In genomic region chr7:4899649-4900522, GRCm38 (mm10) we compare ENCODE assay signal across 9 mouse cellular contexts. TPM values are rescaled to one million over a fixed set of nuclear protein-coding genes. Genes with fewer than 3 reads are reported as not detected.
DNase-seq lines count a peak whose midpoint lies in the region; ATAC-seq and TF ChIP-seq lines count a peak whose summit lies in the region.
"Had no signal": no experiment of that assay in that cellular context is flagged by ENCODE, and none has a peak within 500 bp of the region (broad histone marks: within the 10 kb centered on the region; RNA-seq: fewer than 3 reads in every experiment).

No protein-coding gene starts in this region.

- 5% methylated on average over 19 of the region's 19 CpGs for WGBS in hindbrain, embryonic 12.5 days
- 6% methylated on average over 19 of the region's 19 CpGs for WGBS in liver, postnatal 0 days (ENCODE audit: insufficient replicate concordance)

- DNase-seq in adrenal gland, adult 2 months: peak; percentile 53
- DNase-seq in adrenal gland, postnatal 4 days (ENCODE audit: low spot score in 2 of 2): no peak
- peak; percentile 30 for DNase-seq in thymus, postnatal 14 days
- no peak for DNase-seq in thymus, adult 18-20 months
- peak; percentile 36 for DNase-seq in liver, postnatal 0 days
- peak; percentile 76 for DNase-seq in skeletal muscle tissue, adult 2 months (ENCODE audit: low read depth, low spot score)
- no peak for DNase-seq in ovary, adult 18-20 months (ENCODE audit: low spot score)

- no peak for TF ChIP-seq EP300 in liver, postnatal 0 days (IDR thresholded peaks at IDR 0.05; ENCODE audit: low read depth)

- no peaks in the 10 kb centered on the region for H3K36me3 ChIP-seq in hindbrain, embryonic 12.5 days
- H3K36me3 ChIP-seq in liver, postnatal 0 days (replicated peaks; ENCODE audit: insufficient read depth, low read length): no peaks in the 10 kb centered on the region

- TF ChIP-seq CTCF in liver, postnatal 0 days (IDR thresholded peaks at IDR 0.05; ENCODE audit: low read depth): 0 out of 2 replicates have a peak, but pooled peaks have one; percentile 1

- H3K27ac ChIP-seq in hindbrain, embryonic 12.5 days: no peak overlapping the region
- peak overlapping the region; percentile 37; the same call in 1 of the 2 replicates for H3K27ac ChIP-seq in liver, postnatal 0 days (ENCODE audit: low read depth)

- H3K9me3 ChIP-seq in hindbrain, embryonic 12.5 days (replicated peaks): peaks cover 4% of the 10 kb centered on the region; the same call in 1 of the 2 replicates
- H3K9me3 ChIP-seq in liver, postnatal 0 days (ENCODE audit: low read length): no peaks in the 10 kb centered on the region

- peak overlapping the region; percentile 39; the same call in 1 of the 2 replicates for H3K9ac ChIP-seq in hindbrain, embryonic 12.5 days
- H3K9ac ChIP-seq in liver, postnatal 0 days (replicated peaks): peak overlapping the region; percentile 26

- H3K4me3 ChIP-seq in hindbrain, embryonic 12.5 days: peak overlapping the region; percentile 20
- peak overlapping the region; percentile 39 for H3K4me3 ChIP-seq in liver, postnatal 0 days (ENCODE audit: low read depth, low read length)

- H3K27me3 ChIP-seq in hindbrain, embryonic 12.5 days: peaks cover 19% of the 10 kb centered on the region
- H3K27me3 ChIP-seq in liver, postnatal 0 days (ENCODE audit: insufficient read depth, low read length): 0 out of 2 replicates have a peak, but pooled peaks cover 4% of the 10 kb centered on the region

- peak; percentile 32; the same call in 1 of the 2 replicates for ATAC-seq in hindbrain, embryonic 12.5 days (ENCODE audit: low FRiP score)
- ATAC-seq in liver, postnatal 0 days: peak; percentile 56

- peaks cover 11% of the 10 kb centered on the region for H3K4me1 ChIP-seq in hindbrain, embryonic 12.5 days
- H3K4me1 ChIP-seq in liver, postnatal 0 days (ENCODE audit: insufficient read depth): peaks cover 16% of the 10 kb centered on the region

- H3K4me2 ChIP-seq in hindbrain, embryonic 12.5 days (replicated peaks): peak overlapping the region; percentile 49
- H3K4me2 ChIP-seq in liver, postnatal 0 days (ENCODE audit: low read depth, low read length): peak overlapping the region; percentile 76

RNA-seq across cellular contexts. Expression of gene Gm36210, which starts 6.4 kb away (rescaled TPM):
- under 1 TPM; 0.23 to 0.45 TPM for total RNA-seq in adrenal gland, adult 2 months (2021)
- polyA plus RNA-seq in adrenal gland, adult 2 months (2012; rRNA removed): 0.27 TPM in 1 of 2 replicates, not detected in the other
- under 1 TPM in 1 of 2 experiments, not detected in 1; 0.39 TPM for total RNA-seq in adrenal gland, postnatal 4 days (2021)
- not detected in 2 replicates for polyA plus RNA-seq in hindbrain, embryonic 12.5 days (2016; fragmentation: Nextera tagmentation; extraction: Ambion mirVana)
- not detected in 2 replicates for polyA plus RNA-seq in liver, postnatal 0 days (2015; fragmentation: Nextera tagmentation; extraction: Ambion mirVana)
- total RNA-seq: neutrophil, adult 5-6 weeks had no signal

RNA-seq across cellular contexts. Expression of gene Zfp628, which starts 15.1 kb away (rescaled TPM):
- 10 to 100 TPM; 15.1 to 19.2 TPM for total RNA-seq in adrenal gland, adult 2 months (2021)
- polyA plus RNA-seq in adrenal gland, adult 2 months (2012; rRNA removed): 35.6 and 41.3 TPM in 2 replicates
- total RNA-seq in adrenal gland, postnatal 4 days (2021): 10 to 100 TPM; 24.4 to 26.9 TPM
- 4.3 and 4.8 TPM in 2 replicates for polyA plus RNA-seq in hindbrain, embryonic 12.5 days (2016; fragmentation: Nextera tagmentation; extraction: Ambion mirVana)
- 0.90 and 1.0 TPM in 2 replicates for polyA plus RNA-seq in liver, postnatal 0 days (2015; fragmentation: Nextera tagmentation; extraction: Ambion mirVana)

RNA-seq across cellular contexts. Expression of gene Nat14, which starts 21.9 kb away (rescaled TPM):
- total RNA-seq in adrenal gland, adult 2 months (2021): 1 to 10 TPM; 8.4 to 9.2 TPM
- 11.4 and 20.0 TPM in 2 replicates for polyA plus RNA-seq in adrenal gland, adult 2 months (2012; rRNA removed)
- 10 to 100 TPM in 1 of 2 experiments, 1 to 10 TPM in 1; 9.9 to 10.1 TPM for total RNA-seq in adrenal gland, postnatal 4 days (2021)
- 12.3 and 14.3 TPM in 2 replicates for polyA plus RNA-seq in hindbrain, embryonic 12.5 days (2016; fragmentation: Nextera tagmentation; extraction: Ambion mirVana)
- polyA plus RNA-seq in liver, postnatal 0 days (2015; fragmentation: Nextera tagmentation; extraction: Ambion mirVana): 0.09 and 0.20 TPM in 2 replicates

RNA-seq across cellular contexts. Expression of gene Isoc2a, which starts 22.9 kb away (rescaled TPM):
- 10 to 100 TPM; 35.5 to 43.4 TPM for total RNA-seq in adrenal gland, adult 2 months (2021)
- polyA plus RNA-seq in adrenal gland, adult 2 months (2012; rRNA removed): 43.5 and 45.6 TPM in 2 replicates
- 10 to 100 TPM; 22.6 to 22.8 TPM for total RNA-seq in adrenal gland, postnatal 4 days (2021)
- polyA plus RNA-seq in hindbrain, embryonic 12.5 days (2016; fragmentation: Nextera tagmentation; extraction: Ambion mirVana): 0.88 and 1.2 TPM in 2 replicates
- 2.3 and 2.4 TPM in 2 replicates for polyA plus RNA-seq in liver, postnatal 0 days (2015; fragmentation: Nextera tagmentation; extraction: Ambion mirVana)

RNA-seq across cellular contexts. Expression of gene Ssc5d, which starts 25.7 kb away (rescaled TPM):
- total RNA-seq in adrenal gland, adult 2 months (2021): 1 to 10 TPM; 2.2 to 2.3 TPM
- polyA plus RNA-seq in adrenal gland, adult 2 months (2012; rRNA removed): 2.9 and 3.1 TPM in 2 replicates
- 10 to 100 TPM; 11.8 to 12.1 TPM for total RNA-seq in adrenal gland, postnatal 4 days (2021)
- polyA plus RNA-seq in hindbrain, embryonic 12.5 days (2016; fragmentation: Nextera tagmentation; extraction: Ambion mirVana): 1.6 and 2.2 TPM in 2 replicates
- 0.06 TPM in 2 replicates for polyA plus RNA-seq in liver, postnatal 0 days (2015; fragmentation: Nextera tagmentation; extraction: Ambion mirVana)

Comparison
In these comparisons a context has a peak if more than half of its experiments do, and no peak if none do; other contexts are left out.
1. DNase-seq: peak in adrenal gland, adult 2 months (single experiment), thymus, postnatal 14 days (single experiment), liver, postnatal 0 days (single experiment) and skeletal muscle tissue, adult 2 months (single experiment); none in adrenal gland, postnatal 4 days (0 of 2), thymus, adult 18-20 months (0 of 2) and ovary, adult 18-20 months (single experiment).
2. RNA of gene Nat14, which starts 21.9 kb away (polyA plus RNA-seq): 12.3 to 14.3 TPM in hindbrain, embryonic 12.5 days and 11.4 to 20.0 TPM in adrenal gland, adult 2 months; 0.09 to 0.20 TPM in liver, postnatal 0 days; every median in the first group is over 10 times any median in the second.